Mouse (Mus musculus) heart, embryonic 10.5 days (tissue): Measurements from ENCODE around the gene Jakmip3. TPM values are rescaled to one million over a fixed set of nuclear protein-coding genes. Genes with fewer than 3 reads are reported as not detected.

Source experiments
- DNase-seq: peaks from one replicate; pipeline ENCODE4 v3.0.0-alpha.2; 2017; ENCODE audit warnings: low spot score
- H3K27ac ChIP-seq: fragments of 300-500 bp; sonication (generic); 2 replicates; pipeline ENCODE4 v1.5.1; 2016; ENCODE audit warnings: mild to moderate bottlenecking
- H3K27me3 ChIP-seq: fragments of 300-500 bp; sonication (generic); 2 replicates; pipeline ENCODE4 v1.6.1; 2016; ENCODE audit warnings: mild to moderate bottlenecking; ENCODE audit not compliant: poor library complexity, insufficient read depth, severe bottlenecking
- H3K36me3 ChIP-seq: fragments of 300-500 bp; sonication (generic); 2 replicates; pipeline ENCODE4 v1.6.1; 2016; ENCODE audit warnings: mild to moderate bottlenecking, moderate library complexity
- H3K4me1 ChIP-seq: fragments of 300-500 bp; sonication (generic); 2 replicates; pipeline ENCODE4 v1.6.1; 2016; ENCODE audit warnings: mild to moderate bottlenecking
- H3K4me3 ChIP-seq: fragments of 300-500 bp; sonication (generic); 2 replicates; pipeline ENCODE4 v1.5.1; 2016; ENCODE audit warnings: mild to moderate bottlenecking, moderate library complexity
- H3K9me3 ChIP-seq: fragments of 300-500 bp; sonication (generic); 2 replicates; pipeline ENCODE4 v1.6.1; 2016; ENCODE audit warnings: mild to moderate bottlenecking, moderate library complexity
- WGBS: fragments of 180-500 bp; shearing (Covaris S2); methylation state at CpG from one replicate; pipeline ENCODE4 v1.1.7; 2016; 5-methylcytosine and 5-hydroxymethylcytosine counted together
- polyA plus RNA-seq: library from polyadenylated mRNA; unstranded; fragments of >200 nt; fragmentation: Nextera tagmentation; extraction: Ambion mirVana; gene quantifications from 2 replicates; pipeline ENCODE4 v1.2.1, GENCODE M21; 2016

Gene Jakmip3
- polyA plus RNA-seq, result 0.07 and 0.09 TPM in 2 replicates

GRCm38 (mm10) chr7:138940612-138941461, at the start of gene Jakmip3:
Gene Jakmip3, plus strand, starts transcription at chr7:138940730.
- Histone ChIP-seq H3K36me3 (no peaks in the 10 kb centered on the region), H3K27ac (no peak within 1 kb of the TSS), H3K9me3 (0 out of 2 replicates have a peak, but pooled peaks cover 2% of the 10 kb centered on the region), H3K27me3 (peaks cover 76% of the 10 kb centered on the region), H3K4me3 (peak within 1 kb of the TSS; percentile 61), H3K4me1 (peaks cover 14% of the 10 kb centered on the region)
- no peak for DNase-seq
- WGBS, result under 1% methylated on average over 78 of the region's 78 CpGs

GRCm38 (mm10) chr7:138898122-138898521, 42.4 kb upstream of the Jakmip3 start:
- Histone ChIP-seq H3K4me3 (no peak overlapping the region), H3K36me3 (peaks cover 55% of the 10 kb centered on the region), H3K9me3 (no peaks in the 10 kb centered on the region), H3K4me1 (peaks cover 3% of the 10 kb centered on the region; the same call in 1 of the 2 replicates), H3K27me3 (no peaks in the 10 kb centered on the region), H3K27ac (no peak overlapping the region)
- WGBS, result 59% methylated on average over 2 of the region's 2 CpGs
- DNase-seq, result no peak

GRCm38 (mm10) chr7:138898743-138899142, 41.8 kb upstream of the Jakmip3 start:
- no peak overlapping the region for H3K27ac ChIP-seq
- H3K27me3 ChIP-seq, result no peaks in the 10 kb centered on the region
- no peaks in the 10 kb centered on the region for H3K9me3 ChIP-seq
- WGBS, result 84% methylated on average over 4 of the region's 4 CpGs
- peaks cover 4% of the 10 kb centered on the region; the same call in 1 of the 2 replicates for H3K4me1 ChIP-seq
- DNase-seq, result no peak
- peaks cover 48% of the 10 kb centered on the region for H3K36me3 ChIP-seq
- H3K4me3 ChIP-seq, result no peak overlapping the region

GRCm38 (mm10) chr7:138903886-138904435, 36.6 kb upstream of the Jakmip3 start:
- H3K9me3 ChIP-seq, result no peaks in the 10 kb centered on the region
- H3K27ac ChIP-seq, result no peak overlapping the region
- no peaks in the 10 kb centered on the region for H3K27me3 ChIP-seq
- DNase-seq, result no peak
- WGBS, result 73% methylated on average over 7 of the region's 7 CpGs
- H3K4me1 ChIP-seq, result peaks cover 32% of the 10 kb centered on the region
- H3K4me3 ChIP-seq, result no peak overlapping the region
- 0 out of 2 replicates have a peak, but pooled peaks cover 7% of the 10 kb centered on the region for H3K36me3 ChIP-seq

- H3K27ac ChIP-seq, result peak overlapping the region; percentile 97
- WGBS, result 46% methylated on average over 1 of the region's 1 CpGs
- H3K36me3 ChIP-seq, result 0 out of 2 replicates have a peak, but pooled peaks cover 6% of the 10 kb centered on the region
- DNase-seq, result no peak
- H3K4me3 ChIP-seq, result peak overlapping the region; percentile 92
- H3K27me3 ChIP-seq, result no peaks in the 10 kb centered on the region
- peaks cover 47% of the 10 kb centered on the region for H3K4me1 ChIP-seq
- H3K9me3 ChIP-seq, result no peaks in the 10 kb centered on the region
Measured at GRCm38 (mm10) chr7:138906441-138906840, 34.1 kb upstream of the Jakmip3 start.

GRCm38 (mm10) chr7:138907043-138907442, 33.5 kb upstream of the Jakmip3 start:
- DNase-seq, result peak; percentile 83
- Histone ChIP-seq H3K9me3 (no peaks in the 10 kb centered on the region), H3K4me3 (peak overlapping the region; percentile 92), H3K36me3 (0 out of 2 replicates have a peak, but pooled peaks cover 6% of the 10 kb centered on the region), H3K27me3 (no peaks in the 10 kb centered on the region), H3K4me1 (peaks cover 47% of the 10 kb centered on the region), H3K27ac (peak overlapping the region; percentile 97)
- WGBS, result 8% methylated on average over 7 of the region's 7 CpGs

GRCm38 (mm10) chr7:138907976-138908375, 32.6 kb upstream of the Jakmip3 start:
- no peak for DNase-seq
- 45% methylated on average over 5 of the region's 5 CpGs for WGBS

GRCm38 (mm10) chr7:138908768-138909276, 31.7 kb upstream of the Jakmip3 start:
- 4% methylated on average over 10 of the region's 10 CpGs for WGBS
- peak overlapping the region; percentile 97 for H3K27ac ChIP-seq

More at GRCm38 (mm10) chr7:138907976-138908375, 32.6 kb upstream of the Jakmip3 start:
- no peaks in the 10 kb centered on the region for H3K9me3 ChIP-seq
- peak overlapping the region; percentile 97 for H3K27ac ChIP-seq
- H3K4me1 ChIP-seq, result peaks cover 44% of the 10 kb centered on the region
- 0 out of 2 replicates have a peak, but pooled peaks cover 6% of the 10 kb centered on the region for H3K36me3 ChIP-seq
- H3K27me3 ChIP-seq, result no peaks in the 10 kb centered on the region
- peak overlapping the region; percentile 92 for H3K4me3 ChIP-seq

GRCm38 (mm10) chr7:138909277-138910192, 31.0 kb upstream of the Jakmip3 start, which contains the start of gene Bnip3:
Gene Bnip3, minus strand, starts transcription at chr7:138909519.
- Histone ChIP-seq H3K4me1 (peaks cover 38% of the 10 kb centered on the region), H3K27ac (peak within 1 kb of the TSS; percentile 97), H3K27me3 (no peaks in the 10 kb centered on the region), H3K9me3 (no peaks in the 10 kb centered on the region), H3K36me3 (0 out of 2 replicates have a peak, but pooled peaks cover 6% of the 10 kb centered on the region), H3K4me3 (peak within 1 kb of the TSS; percentile 92)
- peak; percentile 98 for DNase-seq
- under 1% methylated on average over 65 of the region's 66 CpGs for WGBS

More at GRCm38 (mm10) chr7:138908768-138909276, 31.7 kb upstream of the Jakmip3 start:
- Histone ChIP-seq H3K27me3 (no peaks in the 10 kb centered on the region), H3K4me1 (peaks cover 42% of the 10 kb centered on the region), H3K36me3 (0 out of 2 replicates have a peak, but pooled peaks cover 6% of the 10 kb centered on the region), H3K4me3 (peak overlapping the region; percentile 92), H3K9me3 (no peaks in the 10 kb centered on the region)
- no peak for DNase-seq

GRCm38 (mm10) chr7:138910193-138910562, 30.4 kb upstream of the Jakmip3 start:
- WGBS, result 31% methylated on average over 7 of the region's 7 CpGs

GRCm38 (mm10) chr7:138913616-138914015, 26.9 kb upstream of the Jakmip3 start:
- no peak overlapping the region for H3K27ac ChIP-seq
- H3K4me1 ChIP-seq, result peaks cover 15% of the 10 kb centered on the region
- DNase-seq, result no peak
- no peaks in the 10 kb centered on the region for H3K36me3 ChIP-seq
- no peak overlapping the region for H3K4me3 ChIP-seq
- H3K9me3 ChIP-seq, result no peaks in the 10 kb centered on the region
- 73% methylated on average over 3 of the region's 3 CpGs for WGBS
- no peaks in the 10 kb centered on the region for H3K27me3 ChIP-seq

More at GRCm38 (mm10) chr7:138910193-138910562, 30.4 kb upstream of the Jakmip3 start:
- Histone ChIP-seq H3K4me3 (peak overlapping the region; percentile 92), H3K4me1 (peaks cover 38% of the 10 kb centered on the region), H3K27me3 (no peaks in the 10 kb centered on the region), H3K36me3 (0 out of 2 replicates have a peak, but pooled peaks cover 6% of the 10 kb centered on the region), H3K27ac (peak overlapping the region; percentile 97), H3K9me3 (no peaks in the 10 kb centered on the region)
- no peak for DNase-seq
